Mouse (Mus musculus) spleen, adult 2 months (tissue): ENCODE results near the gene Ptges.

ENCODE experiments used
- CTCF ChIP-seq: fragments of 200-500 bp; IDR thresholded peaks from 2 replicates; pipeline ENCODE4 v1.5.1; 2011; ENCODE audit warnings: mild to moderate bottlenecking, inconsistent platforms; ENCODE audit not compliant: insufficient read depth, insufficient read length, insufficient replicate concordance; ENCODE audit errors: extremely low read depth
- POLR2A ChIP-seq: fragments of 200-500 bp; IDR thresholded peaks from 2 replicates; pipeline ENCODE4 v1.6.1; 2011; ENCODE audit warnings: low read depth, low read length, inconsistent platforms

DNA sequence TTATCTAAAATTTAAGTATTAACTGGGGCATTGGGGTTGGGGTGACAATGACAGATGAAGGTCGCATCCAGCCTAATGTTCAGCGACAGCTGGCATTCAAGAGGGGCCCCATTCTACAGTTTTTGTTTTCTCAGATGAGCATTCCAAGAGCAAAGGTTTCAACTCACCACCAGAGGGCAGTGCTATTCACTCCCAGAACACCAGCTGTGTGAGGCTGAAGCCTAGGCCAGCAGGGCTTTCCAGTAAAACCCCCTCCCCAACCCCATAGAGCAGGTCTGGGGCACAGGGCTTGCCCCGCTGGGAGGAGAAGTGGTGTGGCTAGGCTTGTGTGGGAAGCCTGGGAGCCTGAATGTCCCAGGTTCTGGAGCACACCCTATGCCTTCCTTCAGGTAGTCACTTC lies 38.7 kb downstream of the Ptges start:
- TF ChIP-seq CTCF (peak; percentile 38; the same call in 1 of the 2 replicates), POLR2A (no peak)
